In the genomic region with DNA sequence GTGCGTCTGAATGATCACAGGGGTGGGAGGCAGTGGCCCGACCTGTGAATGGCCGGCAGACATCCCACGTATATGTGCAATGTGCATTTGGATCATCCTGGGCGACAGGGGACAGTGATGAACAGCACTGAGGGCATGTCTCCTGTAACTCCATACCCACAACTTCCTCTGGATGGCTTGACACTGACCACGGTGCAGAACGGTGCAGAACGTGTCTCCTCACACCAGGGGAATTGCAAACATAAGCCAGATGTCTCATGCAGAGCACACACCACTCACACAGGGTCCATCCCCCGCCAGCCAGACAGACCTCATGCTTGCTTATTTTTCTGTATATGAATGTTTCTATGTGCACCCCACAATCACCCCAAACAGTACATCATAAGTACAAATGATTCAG, we compare ENCODE assay signal across 21 mouse cellular contexts.
"Had no signal": no experiment of that assay in that cellular context is flagged by ENCODE, and none has a peak within 500 bp of the region (broad histone marks: within the 10 kb centered on the region; RNA-seq: fewer than 3 reads in every experiment).

No protein-coding gene starts in this region.

- H3K27me3 ChIP-seq: hindbrain, embryonic 15.5 days; limb, embryonic 13.5 days had no signal

- H3K4me3 ChIP-seq: heart, adult 2 months; heart, embryonic 15.5 days; hindbrain, embryonic 13.5 days; hindbrain, embryonic 15.5 days; limb, embryonic 13.5 days; limb, embryonic 15.5 days; liver, embryonic 12.5 days had no signal

- H3K9ac ChIP-seq: forebrain, postnatal 0 days; heart, embryonic 13.5 days; heart, embryonic 15.5 days; hindbrain, embryonic 13.5 days; hindbrain, embryonic 15.5 days; limb, embryonic 13.5 days; limb, embryonic 15.5 days; liver, embryonic 12.5 days had no signal

- H3K36me3 ChIP-seq: heart, embryonic 13.5 days; heart, embryonic 15.5 days; hindbrain, embryonic 13.5 days; hindbrain, embryonic 15.5 days; limb, embryonic 13.5 days; limb, embryonic 15.5 days; liver, embryonic 12.5 days had no signal

- H3K4me1 ChIP-seq: liver, embryonic 12.5 days had no signal

- H3K4me2 ChIP-seq: hindbrain, embryonic 13.5 days; hindbrain, embryonic 15.5 days; limb, embryonic 13.5 days; limb, embryonic 15.5 days; liver, embryonic 12.5 days had no signal

- ATAC-seq: forebrain, postnatal 0 days; hindbrain, postnatal 0 days; liver, embryonic 12.5 days had no signal

- H3K9me3 ChIP-seq: heart, embryonic 13.5 days; heart, embryonic 15.5 days; hindbrain, embryonic 13.5 days; hindbrain, embryonic 15.5 days; limb, embryonic 13.5 days; limb, embryonic 15.5 days; liver, embryonic 12.5 days had no signal

- DNase-seq: forebrain, postnatal 0 days; gastrocnemius, postnatal 14 days; gastrocnemius, postnatal 36 days; heart, adult 11 months; heart, adult 2 months; heart, postnatal 14 days; heart, postnatal 36 days; kidney, adult 11 months; kidney, adult 8-10 months; kidney, postnatal 36 days; layer of hippocampus, adult 9-11 months; layer of hippocampus, postnatal 36 days; left cerebral cortex, postnatal 4 days had no signal

- H3K27ac ChIP-seq: heart, adult 2 months; heart, embryonic 13.5 days; heart, embryonic 15.5 days; hindbrain, embryonic 13.5 days; hindbrain, embryonic 15.5 days; hindbrain, postnatal 0 days; limb, embryonic 13.5 days; limb, embryonic 15.5 days; liver, embryonic 12.5 days had no signal
